Mouse (Mus musculus): ENCODE results near the gene Foxo1. TPM values are rescaled to one million over a fixed set of nuclear protein-coding genes. Genes with fewer than 3 reads are reported as not detected.

Foxo1 gene
- polyA plus RNA-seq, 1 experiment from 2014 or later, result 3.7 TPM

GRCm38 (mm10) chr3:52393171-52393570 is 125.0 kb downstream of the Foxo1 start:
- Histone ChIP-seq H3K4me2 (no peak overlapping the region), H3K27ac (no peak overlapping the region), H3K9ac (no peak overlapping the region), H3K36me3 (replicated peaks) (no peaks in the 10 kb centered on the region), H3K4me1 (no peaks in the 10 kb centered on the region), H3K27me3 (replicated peaks) (no peaks in the 10 kb centered on the region), H3K9me3 (no peaks in the 10 kb centered on the region), H3K4me3 (no peak overlapping the region)
- 84% methylated on average over 10 of the region's 10 CpGs for WGBS
- no peak for ATAC-seq (replicated peaks)

GRCm38 (mm10) chr3:52396121-52396731 is 128.1 kb downstream of the Foxo1 start:
- Histone ChIP-seq H3K4me1 (peaks cover 10% of the 10 kb centered on the region), H3K27me3 (replicated peaks) (peaks cover 9% of the 10 kb centered on the region; the same call in 1 of the 2 replicates), H3K9ac (no peak overlapping the region), H3K36me3 (replicated peaks) (no peaks in the 10 kb centered on the region), H3K4me3 (no peak overlapping the region), H3K27ac (no peak overlapping the region), H3K9me3 (no peaks in the 10 kb centered on the region), H3K4me2 (no peak overlapping the region)
- no peak for ATAC-seq (replicated peaks)
- WGBS, result 88% methylated on average over 13 of the region's 13 CpGs

GRCm38 (mm10) chr3:52396951-52397615 is 128.9 kb downstream of the Foxo1 start:
- 81% methylated on average over 10 of the region's 10 CpGs for WGBS
- H3K27me3 ChIP-seq (replicated peaks), result peaks cover 15% of the 10 kb centered on the region
- no peaks in the 10 kb centered on the region for H3K36me3 ChIP-seq (replicated peaks)
- H3K9ac ChIP-seq, result no peak overlapping the region
- H3K4me3 ChIP-seq, result no peak overlapping the region
- H3K4me2 ChIP-seq, result no peak overlapping the region
- H3K9me3 ChIP-seq, result no peaks in the 10 kb centered on the region
- no peak overlapping the region for H3K27ac ChIP-seq
- H3K4me1 ChIP-seq, result peaks cover 15% of the 10 kb centered on the region
- no peak for ATAC-seq (replicated peaks)

- Histone ChIP-seq H3K4me3 (no peak overlapping the region), H3K9me3 (no peaks in the 10 kb centered on the region), H3K9ac (no peak overlapping the region), H3K36me3 (replicated peaks) (no peaks in the 10 kb centered on the region), H3K4me1 (peaks cover 15% of the 10 kb centered on the region), H3K4me2 (no peak overlapping the region), H3K27ac (no peak overlapping the region), H3K27me3 (replicated peaks) (peaks cover 17% of the 10 kb centered on the region)
- ATAC-seq (replicated peaks), result no peak
- WGBS, result 72% methylated on average over 8 of the region's 8 CpGs
These were observed 129.8 kb downstream of the Foxo1 start for GRCm38 (mm10) chr3:52397961-52398360.

- 11% methylated on average over 19 of the region's 19 CpGs for WGBS
- no peak overlapping the region for H3K27ac ChIP-seq
- no peak for ATAC-seq (replicated peaks)
- H3K4me3 ChIP-seq, result peak overlapping the region; percentile 29; the same call in 1 of the 2 replicates
- no peaks in the 10 kb centered on the region for H3K9me3 ChIP-seq
- no peak overlapping the region for H3K9ac ChIP-seq
- peaks cover 17% of the 10 kb centered on the region for H3K27me3 ChIP-seq (replicated peaks)
- H3K4me1 ChIP-seq, result peaks cover 15% of the 10 kb centered on the region
- peak overlapping the region; percentile 57 for H3K4me2 ChIP-seq
- H3K36me3 ChIP-seq (replicated peaks), result no peaks in the 10 kb centered on the region
These were observed 132.4 kb downstream of the Foxo1 start for GRCm38 (mm10) chr3:52400284-52401161.

- H3K9me3 ChIP-seq, result no peaks in the 10 kb centered on the region
- peak overlapping the region; percentile 57 for H3K4me2 ChIP-seq
- 2% methylated on average over 26 of the region's 26 CpGs for WGBS
- H3K4me1 ChIP-seq, result peaks cover 15% of the 10 kb centered on the region
- H3K9ac ChIP-seq, result peak overlapping the region; percentile 9
- peaks cover 17% of the 10 kb centered on the region for H3K27me3 ChIP-seq (replicated peaks)
- no peaks in the 10 kb centered on the region for H3K36me3 ChIP-seq (replicated peaks)
- 0 out of 2 replicates have a peak overlapping the region, but pooled peaks have one; percentile 15 for H3K27ac ChIP-seq
- peak; percentile 78 for ATAC-seq (replicated peaks)
- H3K4me3 ChIP-seq, result peak overlapping the region; percentile 29
These were observed 133.2 kb downstream of the Foxo1 start for GRCm38 (mm10) chr3:52401162-52401928.

Other genes with a start within 250 kb of the Foxo1 start
- gene Maml3, start 163.3 kb upstream of the Foxo1 start, polyA plus RNA-seq (2015; fragmentation: Nextera tagmentation; extraction: Ambion mirVana), result 7.7 and 8.6 TPM in 2 replicates

Measured in midbrain, embryonic 15.5 days (tissue).